Comparison of ENCODE assay signal across 8 mouse cellular contexts in genomic region chr2:15040326-15040725, GRCm38 (mm10). TPM values are rescaled to one million over a fixed set of nuclear protein-coding genes. Genes with fewer than 3 reads are reported as not detected.
DNase-seq lines count a peak whose midpoint lies in the region; ATAC-seq and TF ChIP-seq lines count a peak whose summit lies in the region.

No protein-coding gene starts in this region.

- H3K27ac ChIP-seq in gastrocnemius, adult 2 months = no peak overlapping the region
- H3K27ac ChIP-seq in liver, embryonic 14.5 days = no peak overlapping the region
- H3K27ac ChIP-seq in intestine, embryonic 16.5 days (ENCODE audit: low read length) = no peak overlapping the region

- H3K9me3 ChIP-seq in liver, embryonic 14.5 days (ENCODE audit: control insufficient read depth, low read length) = no peaks in the 10 kb centered on the region
- H3K9me3 ChIP-seq in intestine, embryonic 16.5 days (ENCODE audit: control insufficient read depth, low read length) = no peaks in the 10 kb centered on the region

- TF ChIP-seq EP300 in liver, embryonic 14.5 days (IDR thresholded peaks at IDR 0.05; ENCODE audit: low read depth) = no peak

- 46% methylated on average over 5 of the region's 5 CpGs for WGBS in liver, embryonic 14.5 days (ENCODE audit: insufficient replicate concordance)
- 46% methylated on average over 5 of the region's 5 CpGs for whole genome bisulfite sequencing in intestine, embryonic 16.5 days

- no peak overlapping the region for H3K4me2 ChIP-seq in liver, embryonic 14.5 days (ENCODE audit: low read depth)
- no peak overlapping the region for H3K4me2 ChIP-seq in intestine, embryonic 16.5 days (ENCODE audit: low read depth, low read length)

- no peaks in the 10 kb centered on the region for H3K27me3 ChIP-seq in liver, embryonic 14.5 days (ENCODE audit: control insufficient read depth, insufficient read depth, low read length)
- no peaks in the 10 kb centered on the region for H3K27me3 ChIP-seq in intestine, embryonic 16.5 days (replicated peaks; ENCODE audit: control insufficient read depth, insufficient read depth, low read length)

- no peak overlapping the region for H3K4me3 ChIP-seq in gastrocnemius, adult 2 months
- H3K4me3 ChIP-seq in liver, embryonic 14.5 days (ENCODE audit: insufficient read depth in 1 of 2, low read depth in 2 of 2, low read length in 2 of 2) = no peak overlapping the region
- H3K4me3 ChIP-seq in intestine, embryonic 16.5 days (ENCODE audit: low read length) = no peak overlapping the region

- no peak for DNase-seq in gastrocnemius, adult 2 months
- no peak for DNase-seq in gastrocnemius, postnatal 25 days
- DNase-seq in right cerebral cortex, adult 18-20 months = peak; percentile 9
- no peak for DNase-seq in right cerebral cortex, postnatal 36 days (ENCODE audit: low spot score in 2 of 2)
- no peak for DNase-seq in liver, embryonic 14.5 days (ENCODE audit: low read depth in 3 of 3, low spot score in 3 of 3)
- DNase-seq in thymus, postnatal 25 days = peak; percentile 66
- no peak for DNase-seq in cerebellum, adult 11-12 months

- H3K4me1 ChIP-seq in liver, embryonic 14.5 days (replicated peaks; ENCODE audit: control insufficient read depth in 2 of 2, insufficient read depth in 2 of 2, low read length in 1 of 2) = no peaks in the 10 kb centered on the region
- no peaks in the 10 kb centered on the region for H3K4me1 ChIP-seq in intestine, embryonic 16.5 days (ENCODE audit: control insufficient read depth, insufficient read depth, low read length)

- H3K36me3 ChIP-seq in liver, embryonic 14.5 days (replicated peaks; ENCODE audit: control insufficient read depth, insufficient read depth, low read depth) = no peaks in the 10 kb centered on the region
- H3K36me3 ChIP-seq in intestine, embryonic 16.5 days (ENCODE audit: control insufficient read depth, insufficient read depth, low read length) = no peaks in the 10 kb centered on the region

- H3K9ac ChIP-seq in liver, embryonic 14.5 days (replicated peaks) = no peak overlapping the region
- no peak overlapping the region for H3K9ac ChIP-seq in intestine, embryonic 16.5 days (ENCODE audit: low read depth, low read length)

- TF ChIP-seq CTCF in gastrocnemius, adult 2 months (IDR thresholded peaks at IDR 0.05) = peak; percentile 47
- peak; percentile 57 for TF ChIP-seq CTCF in liver, embryonic 14.5 days (IDR thresholded peaks at IDR 0.05; ENCODE audit: low read depth)

- intact Hi-C loops in gastrocnemius, adult 2 months (cut with DNase I) = no loop called here

- ATAC-seq in liver, embryonic 14.5 days (ENCODE audit: insufficient read depth) = no peak
- ATAC-seq in intestine, embryonic 16.5 days = no peak

RNA-seq across cellular contexts. Expression of gene Arl5b, which starts 8.9 kb away (rescaled TPM):
- 10 to 100 TPM; 14.6 to 22.1 TPM for total RNA-seq in gastrocnemius, adult 2 months (2021)
- total RNA-seq in gastrocnemius, postnatal 25 days (2021) = 10 to 100 TPM; 17.2 to 20.3 TPM
- polyA plus RNA-seq in liver, embryonic 14.5 days (2012; rRNA removed) = 3.0 and 5.8 TPM in 2 replicates
- 4.5 and 5.2 TPM in 2 replicates for polyA plus RNA-seq in liver, embryonic 14.5 days (2014; fragmentation: Nextera tagmentation; extraction: Ambion mirVana)
- polyA plus RNA-seq in intestine, embryonic 16.5 days (2015; fragmentation: Nextera tagmentation; extraction: Ambion mirVana) = 18.1 and 19.6 TPM in 2 replicates

RNA-seq across cellular contexts. Expression of gene Nsun6, which starts 14.5 kb away (rescaled TPM):
- 1 to 10 TPM; 2.3 to 2.8 TPM for total RNA-seq in gastrocnemius, adult 2 months (2021)
- total RNA-seq in gastrocnemius, postnatal 25 days (2021) = 1 to 10 TPM; 1.5 to 2.3 TPM
- polyA plus RNA-seq in liver, embryonic 14.5 days (2012; rRNA removed) = 0.89 and 1.6 TPM in 2 replicates
- polyA plus RNA-seq in liver, embryonic 14.5 days (2014; fragmentation: Nextera tagmentation; extraction: Ambion mirVana) = 3.2 and 3.4 TPM in 2 replicates
- 6.8 and 7.6 TPM in 2 replicates for polyA plus RNA-seq in intestine, embryonic 16.5 days (2015; fragmentation: Nextera tagmentation; extraction: Ambion mirVana)

Comparison
In these comparisons a context has a peak if more than half of its experiments do, and no peak if none do; other contexts are left out.
1. DNase-seq: peak in right cerebral cortex, adult 18-20 months (single experiment) and thymus, postnatal 25 days (single experiment); none in gastrocnemius, adult 2 months (single experiment), gastrocnemius, postnatal 25 days (single experiment), right cerebral cortex, postnatal 36 days (0 of 2), liver, embryonic 14.5 days (0 of 3) and cerebellum, adult 11-12 months (single experiment).